13 mouse cellular contexts compared by ENCODE assay signal in genomic region chr2:60845316-60845894, GRCm38 (mm10).
A peak's percentile ranks its signal among the peaks of the same experiment; 100 is the strongest.
DNase-seq lines count a peak whose midpoint lies in the region; ATAC-seq and TF ChIP-seq lines count a peak whose summit lies in the region.
"Had no signal": no experiment of that assay in that cellular context is flagged by ENCODE, and none has a peak within 500 bp of the region (broad histone marks: within the 10 kb centered on the region; RNA-seq: fewer than 3 reads in every experiment).

No protein-coding gene starts in this region.

- TF ChIP-seq CTCF in G1E (IDR thresholded peaks at IDR 0.05; ENCODE audit: low read depth, low read length) = no peak

- no peak overlapping the region for H3K4me3 ChIP-seq in heart, embryonic 12.5 days
- H3K4me3 ChIP-seq in G1E (ENCODE audit: low read depth, low read length) = peak overlapping the region; percentile 46; the same call in 1 of the 2 replicates
- H3K4me3 ChIP-seq in limb, embryonic 10.5 days = no peak overlapping the region
- H3K4me3 ChIP-seq: intestine, embryonic 15.5 days; lung, embryonic 15.5 days; midbrain, embryonic 12.5 days had no signal

- intact Hi-C loops in heart, postnatal 36 days (cut with DNase I) = no loop called here

- H3K27ac ChIP-seq in heart, embryonic 12.5 days (ENCODE audit: poor library complexity, severe bottlenecking) = no peak overlapping the region
- no peak overlapping the region for H3K27ac ChIP-seq in limb, embryonic 10.5 days
- H3K27ac ChIP-seq: intestine, embryonic 15.5 days; lung, embryonic 15.5 days; midbrain, embryonic 12.5 days had no signal

- peaks cover 13% of the 10 kb centered on the region for H3K36me3 ChIP-seq in heart, embryonic 12.5 days
- peaks cover 31% of the 10 kb centered on the region for H3K36me3 ChIP-seq in G1E (replicated peaks)
- peaks cover 18% of the 10 kb centered on the region for H3K36me3 ChIP-seq in limb, embryonic 10.5 days
- H3K36me3 ChIP-seq: midbrain, embryonic 12.5 days had no signal

- no peak for DNase-seq in heart, postnatal 36 days
- no peak for DNase-seq in G1E (ENCODE audit: low spot score)
- DNase-seq in induced T-regulatory cell, adult 2 months (ENCODE audit: low read depth) = peak; percentile 85
- no peak for DNase-seq in limb, embryonic 10.5 days (ENCODE audit: low spot score)
- DNase-seq in embryo, embryonic 9.5 days (ENCODE audit: extremely low spot score) = no peak
- no peak for DNase-seq in urinary bladder, postnatal 25 days (ENCODE audit: low spot score)
- DNase-seq: cerebellum, adult 9-10 months; left cerebral cortex, postnatal 4 days had no signal

- peak; percentile 61; the same call in 1 of the 2 replicates for ATAC-seq in heart, embryonic 12.5 days (ENCODE audit: insufficient number of reproducible peaks, low FRiP score)
- ATAC-seq in G1E (ENCODE audit: extremely low read depth, insufficient number of reproducible peaks, low FRiP score, poor library complexity, severe bottlenecking) = peak; percentile 81
- peak; percentile 39 for ATAC-seq in megakaryocyte, adult 5-6 weeks (ENCODE audit: poor library complexity, severe bottlenecking)
- ATAC-seq: intestine, embryonic 15.5 days had no signal

- peaks cover 37% of the 10 kb centered on the region for H3K4me1 ChIP-seq in heart, embryonic 12.5 days (replicated peaks)
- H3K4me1 ChIP-seq in G1E (ENCODE audit: insufficient read depth, low read depth, low read length) = peaks cover 90% of the 10 kb centered on the region
- H3K4me1 ChIP-seq in limb, embryonic 10.5 days = peaks cover 17% of the 10 kb centered on the region

- no peaks in the 10 kb centered on the region for H3K9me3 ChIP-seq in heart, embryonic 12.5 days (replicated peaks)
- no peaks in the 10 kb centered on the region for H3K9me3 ChIP-seq in G1E (replicated peaks)
- no peaks in the 10 kb centered on the region for H3K9me3 ChIP-seq in limb, embryonic 10.5 days (replicated peaks)
- H3K9me3 ChIP-seq: intestine, embryonic 15.5 days; lung, embryonic 15.5 days; midbrain, embryonic 12.5 days had no signal

- no peak overlapping the region for H3K4me2 ChIP-seq in heart, embryonic 12.5 days
- H3K4me2 ChIP-seq: intestine, embryonic 15.5 days; lung, embryonic 15.5 days; midbrain, embryonic 12.5 days had no signal

- no peak overlapping the region for H3K9ac ChIP-seq in heart, embryonic 12.5 days
- H3K9ac ChIP-seq: intestine, embryonic 15.5 days; lung, embryonic 15.5 days; midbrain, embryonic 12.5 days had no signal

- no peaks in the 10 kb centered on the region for H3K27me3 ChIP-seq in heart, embryonic 12.5 days (replicated peaks)
- no peaks in the 10 kb centered on the region for H3K27me3 ChIP-seq in G1E (ENCODE audit: insufficient read depth, low read length)
- H3K27me3 ChIP-seq in limb, embryonic 10.5 days (ENCODE audit: low read depth, poor library complexity, severe bottlenecking) = no peaks in the 10 kb centered on the region
- H3K27me3 ChIP-seq: intestine, embryonic 15.5 days; lung, embryonic 15.5 days; midbrain, embryonic 12.5 days had no signal

- 28% methylated on average over 5 of the region's 5 CpGs for WGBS in heart, embryonic 12.5 days
- WGBS in limb, embryonic 10.5 days = 48% methylated on average over 5 of the region's 5 CpGs
